Mouse (Mus musculus): ENCODE measurements around the gene Rpl4. TPM values are rescaled to one million over a fixed set of nuclear protein-coding genes. Genes with fewer than 3 reads are reported as not detected.

The Rpl4 gene
- total and polyA plus RNA-seq, 3 experiments = 506 to 7,560 (median 2,582) TPM

GRCm38 (mm10) chr9:64222098-64222497 is 48.9 kb downstream of the Rpl4 start:
- ATAC-seq (ENCODE audit: extremely low read depth, insufficient number of reproducible peaks, low FRiP score, poor library complexity, severe bottlenecking) (no peak), DNase-seq (ENCODE audit: low spot score) (no peak)
- Histone ChIP-seq H3K27me3 (ENCODE audit: insufficient read depth, low read length) (no peaks in the 10 kb centered on the region), H3K4me3 (ENCODE audit: low read depth, low read length) (no peak overlapping the region), H3K4me1 (ENCODE audit: insufficient read depth, low read depth, low read length) (peaks cover 11% of the 10 kb centered on the region; the same call in 1 of the 2 replicates), H3K36me3 (replicated peaks) (peaks cover 76% of the 10 kb centered on the region), H3K9me3 (replicated peaks) (no peaks in the 10 kb centered on the region)
- TF ChIP-seq TAL1 (conservative IDR thresholded peaks at IDR 0.05; ENCODE audit: low read depth, low read length) = no peak
- TF ChIP-seq GATA2 (IDR thresholded peaks at IDR 0.05; ENCODE audit: borderline replicate concordance, low read depth, low read length) = no peak
- no peak for TF ChIP-seq GATA1 (IDR thresholded peaks at IDR 0.05; ENCODE audit: borderline replicate concordance, low read length)
- TF ChIP-seq CTCF (IDR thresholded peaks at IDR 0.05; ENCODE audit: low read depth, low read length) = no peak
- TF ChIP-seq POLR2AphosphoS5 (IDR thresholded peaks at IDR 0.05; ENCODE audit: insufficient replicate concordance, low read depth, low read length) = no peak

DNA sequence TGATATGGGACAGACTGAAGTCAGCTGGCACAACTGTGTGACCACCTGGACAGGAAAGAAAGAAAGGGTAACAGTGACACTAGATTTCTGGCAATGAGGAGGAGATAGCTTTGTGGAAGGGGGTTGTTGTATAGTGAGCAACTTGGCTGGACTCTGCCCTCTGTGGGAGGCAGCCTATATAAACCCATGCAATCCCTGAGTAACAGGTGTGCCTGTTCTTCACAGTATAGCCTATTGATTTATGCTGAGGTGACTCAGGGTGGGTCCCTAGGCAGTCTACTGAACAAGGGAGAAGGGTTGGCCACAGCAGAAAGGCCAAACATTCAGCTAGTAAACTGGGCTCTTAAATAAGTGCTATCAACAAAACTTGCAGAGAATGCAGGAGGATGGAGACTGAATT is 52.6 kb downstream of the Rpl4 start:
- peaks cover 76% of the 10 kb centered on the region for H3K36me3 ChIP-seq (replicated peaks)
- DNase-seq (ENCODE audit: low spot score) (no peak), ATAC-seq (ENCODE audit: extremely low read depth, insufficient number of reproducible peaks, low FRiP score, poor library complexity, severe bottlenecking) (no peak)
- H3K27me3 ChIP-seq (ENCODE audit: insufficient read depth, low read length) = no peaks in the 10 kb centered on the region
- no peak overlapping the region for H3K4me3 ChIP-seq (ENCODE audit: low read depth, low read length)
- H3K9me3 ChIP-seq (replicated peaks) = no peaks in the 10 kb centered on the region
- TF ChIP-seq GATA1 (IDR thresholded peaks at IDR 0.05; ENCODE audit: borderline replicate concordance, low read length) (no peak), CTCF (IDR thresholded peaks at IDR 0.05; ENCODE audit: low read depth, low read length) (no peak), POLR2AphosphoS5 (IDR thresholded peaks at IDR 0.05; ENCODE audit: insufficient replicate concordance, low read depth, low read length) (no peak)
- peaks cover 9% of the 10 kb centered on the region; the same call in 1 of the 2 replicates for H3K4me1 ChIP-seq (ENCODE audit: insufficient read depth, low read depth, low read length)

- no peak overlapping the region for H3K4me3 ChIP-seq (ENCODE audit: low read depth, low read length)
- peaks cover 78% of the 10 kb centered on the region for H3K36me3 ChIP-seq (replicated peaks)
- no peaks in the 10 kb centered on the region for H3K27me3 ChIP-seq (ENCODE audit: insufficient read depth, low read length)
- no peaks in the 10 kb centered on the region for H3K9me3 ChIP-seq (replicated peaks)
- ATAC-seq (ENCODE audit: extremely low read depth, insufficient number of reproducible peaks, low FRiP score, poor library complexity, severe bottlenecking) (no peak), DNase-seq (ENCODE audit: low spot score) (no peak)
- H3K4me1 ChIP-seq (ENCODE audit: insufficient read depth, low read depth, low read length) = 0 out of 2 replicates have a peak, but pooled peaks cover 3% of the 10 kb centered on the region
- TF ChIP-seq GATA1 (IDR thresholded peaks at IDR 0.05; ENCODE audit: borderline replicate concordance, low read length) (no peak), POLR2AphosphoS5 (IDR thresholded peaks at IDR 0.05; ENCODE audit: insufficient replicate concordance, low read depth, low read length) (no peak), TAL1 (conservative IDR thresholded peaks at IDR 0.05; ENCODE audit: low read depth, low read length) (no peak), GATA2 (IDR thresholded peaks at IDR 0.05; ENCODE audit: borderline replicate concordance, low read depth, low read length) (no peak), CTCF (IDR thresholded peaks at IDR 0.05; ENCODE audit: low read depth, low read length) (no peak)
These were observed 54.6 kb downstream of the Rpl4 start for GRCm38 (mm10) chr9:64227736-64228135.

Other genes starting within 250 kb of the Rpl4 start
- gene Smad6, start 151.3 kb upstream of the Rpl4 start, total RNA-seq (2014; fragmentation: Nextera tagmentation) = 0.39 and 0.98 TPM in 2 replicates
- gene Smad6, start 151.3 kb upstream of the Rpl4 start, total RNA-seq (2017) = 0.44 and 0.81 TPM in 2 replicates
- gene Smad6, start 151.3 kb upstream of the Rpl4 start, polyA plus RNA-seq (2012) = 1.6 and 2.1 TPM in 2 replicates
- not detected in 2 replicates for gene Lctl, start 56.2 kb upstream of the Rpl4 start, total RNA-seq (2014; fragmentation: Nextera tagmentation)
- 0.12 TPM in 1 of 2 replicates, not detected in the other for gene Lctl, start 56.2 kb upstream of the Rpl4 start, total RNA-seq (2017)
- not detected in 2 replicates for gene Lctl, start 56.2 kb upstream of the Rpl4 start, polyA plus RNA-seq (2012)
- gene Zwilch, start 271 bp upstream of the Rpl4 start, total RNA-seq (2014; fragmentation: Nextera tagmentation) = 163 and 180 TPM in 2 replicates
- 189 and 202 TPM in 2 replicates for gene Zwilch, start 271 bp upstream of the Rpl4 start, total RNA-seq (2017)
- 9.1 and 14.2 TPM in 2 replicates for gene Zwilch, start 271 bp upstream of the Rpl4 start, polyA plus RNA-seq (2012)
- gene Snapc5, start 5.9 kb downstream of the Rpl4 start, total RNA-seq (2014; fragmentation: Nextera tagmentation) = 14.0 and 18.8 TPM in 2 replicates
- gene Snapc5, start 5.9 kb downstream of the Rpl4 start, total RNA-seq (2017) = 40.4 and 45.1 TPM in 2 replicates
- 1.8 and 4.4 TPM in 2 replicates for gene Snapc5, start 5.9 kb downstream of the Rpl4 start, polyA plus RNA-seq (2012)
- 0.75 and 1.2 TPM in 2 replicates for gene Uchl4, start 61.8 kb downstream of the Rpl4 start, total RNA-seq (2014; fragmentation: Nextera tagmentation)
- 2.0 and 2.6 TPM in 2 replicates for gene Uchl4, start 61.8 kb downstream of the Rpl4 start, total RNA-seq (2017)
- not detected in 2 replicates for gene Uchl4, start 61.8 kb downstream of the Rpl4 start, polyA plus RNA-seq (2012)
- gene Map2k1, start 80.3 kb downstream of the Rpl4 start, total RNA-seq (2014; fragmentation: Nextera tagmentation) = 34.7 and 43.3 TPM in 2 replicates
- gene Map2k1, start 80.3 kb downstream of the Rpl4 start, total RNA-seq (2017) = 106 and 121 TPM in 2 replicates
- gene Map2k1, start 80.3 kb downstream of the Rpl4 start, polyA plus RNA-seq (2012) = 25.8 and 40.0 TPM in 2 replicates
- 129 and 130 TPM in 2 replicates for gene Tipin, start 108.2 kb downstream of the Rpl4 start, total RNA-seq (2014; fragmentation: Nextera tagmentation)
- gene Tipin, start 108.2 kb downstream of the Rpl4 start, total RNA-seq (2017) = 344 and 355 TPM in 2 replicates
- 6.7 and 8.0 TPM in 2 replicates for gene Tipin, start 108.2 kb downstream of the Rpl4 start, polyA plus RNA-seq (2012)
- 16.9 and 18.9 TPM in 2 replicates for gene Dis3l, start 167.9 kb downstream of the Rpl4 start, total RNA-seq (2014; fragmentation: Nextera tagmentation)
- 20.7 and 22.4 TPM in 2 replicates for gene Dis3l, start 167.9 kb downstream of the Rpl4 start, total RNA-seq (2017)
- gene Dis3l, start 167.9 kb downstream of the Rpl4 start, polyA plus RNA-seq (2012) = 4.2 and 5.6 TPM in 2 replicates
- not detected in 2 replicates for gene Megf11, start 212.3 kb downstream of the Rpl4 start, total RNA-seq (2014; fragmentation: Nextera tagmentation)
- 0.17 and 0.38 TPM in 2 replicates for gene Megf11, start 212.3 kb downstream of the Rpl4 start, total RNA-seq (2017)
- 0.25 and 0.33 TPM in 2 replicates for gene Megf11, start 212.3 kb downstream of the Rpl4 start, polyA plus RNA-seq (2012)